ENCODE assay signal across 7 mouse cellular contexts in genomic region chr2:52425523-52425795, GRCm38 (mm10). TPM values are rescaled to one million over a fixed set of nuclear protein-coding genes. Genes with fewer than 3 reads are reported as not detected.
DNase-seq lines count a peak whose midpoint lies in the region; ATAC-seq lines count a peak whose summit lies in the region.

No protein-coding gene starts in this region.

- H3K9me3 ChIP-seq in megakaryocyte, embryonic 14.5 days: no peaks in the 10 kb centered on the region
- H3K9me3 ChIP-seq in forebrain, embryonic 14.5 days (replicated peaks; ENCODE audit: control insufficient read depth, low read length): no peaks in the 10 kb centered on the region
- H3K9me3 ChIP-seq in limb, embryonic 15.5 days: no peaks in the 10 kb centered on the region
- no peaks in the 10 kb centered on the region for H3K9me3 ChIP-seq in stomach, embryonic 15.5 days

- H3K4me2 ChIP-seq in forebrain, embryonic 14.5 days (ENCODE audit: low read length): peak overlapping the region; percentile 69
- H3K4me2 ChIP-seq in limb, embryonic 15.5 days: peak overlapping the region; percentile 74
- H3K4me2 ChIP-seq in stomach, embryonic 15.5 days: peak overlapping the region; percentile 74

- H3K27me3 ChIP-seq in megakaryocyte, embryonic 14.5 days (replicated peaks): no peaks in the 10 kb centered on the region
- H3K27me3 ChIP-seq in forebrain, embryonic 14.5 days (replicated peaks; ENCODE audit: control insufficient read depth, insufficient read depth, low read length): no peaks in the 10 kb centered on the region
- no peaks in the 10 kb centered on the region for H3K27me3 ChIP-seq in limb, embryonic 15.5 days
- H3K27me3 ChIP-seq in stomach, embryonic 15.5 days (replicated peaks): no peaks in the 10 kb centered on the region

- peaks cover 33% of the 10 kb centered on the region for H3K4me1 ChIP-seq in megakaryocyte, embryonic 14.5 days
- peaks cover 12% of the 10 kb centered on the region for H3K4me1 ChIP-seq in forebrain, embryonic 14.5 days (ENCODE audit: control insufficient read depth, insufficient read depth, low read length)
- peaks cover 22% of the 10 kb centered on the region for H3K4me1 ChIP-seq in limb, embryonic 15.5 days
- H3K4me1 ChIP-seq in stomach, embryonic 15.5 days: peaks cover 17% of the 10 kb centered on the region; the same call in 1 of the 2 replicates

- peak overlapping the region; percentile 95 for H3K9ac ChIP-seq in forebrain, embryonic 14.5 days (ENCODE audit: low read length)
- peak overlapping the region; percentile 28; the same call in 1 of the 2 replicates for H3K9ac ChIP-seq in limb, embryonic 15.5 days
- H3K9ac ChIP-seq in stomach, embryonic 15.5 days: peak overlapping the region; percentile 39; the same call in 1 of the 2 replicates

- peaks cover 4% of the 10 kb centered on the region for H3K36me3 ChIP-seq in megakaryocyte, embryonic 14.5 days (replicated peaks; ENCODE audit: low read length)
- no peaks in the 10 kb centered on the region for H3K36me3 ChIP-seq in forebrain, embryonic 14.5 days (ENCODE audit: control insufficient read depth, insufficient read depth, low read length)
- no peaks in the 10 kb centered on the region for H3K36me3 ChIP-seq in limb, embryonic 15.5 days
- H3K36me3 ChIP-seq in stomach, embryonic 15.5 days: no peaks in the 10 kb centered on the region

- 27% methylated on average over 10 of the region's 10 CpGs for WGBS in forebrain, embryonic 14.5 days
- WGBS in limb, embryonic 15.5 days: 15% methylated on average over 10 of the region's 10 CpGs
- WGBS in stomach, embryonic 15.5 days: 10% methylated on average over 10 of the region's 10 CpGs

- no peak for DNase-seq in forebrain, embryonic 14.5 days (ENCODE audit: low spot score)
- DNase-seq in ovary, adult 18-20 months (ENCODE audit: low spot score): no peak

- H3K4me3 ChIP-seq in megakaryocyte, embryonic 14.5 days (replicated peaks): peak overlapping the region; percentile 99
- peak overlapping the region; percentile 93 for H3K4me3 ChIP-seq in forebrain, embryonic 14.5 days (ENCODE audit: low read depth, low read length)
- H3K4me3 ChIP-seq in limb, embryonic 15.5 days: peak overlapping the region; percentile 96
- peak overlapping the region; percentile 96 for H3K4me3 ChIP-seq in stomach, embryonic 15.5 days (replicated peaks)

- ATAC-seq in megakaryocyte, adult 5-6 weeks (ENCODE audit: poor library complexity, severe bottlenecking): no peak
- no peak for ATAC-seq in forebrain, embryonic 14.5 days
- ATAC-seq in limb, embryonic 15.5 days (ENCODE audit: insufficient number of reproducible peaks, low FRiP score, low TSS enrichment, low read depth): no peak
- ATAC-seq in stomach, embryonic 15.5 days (ENCODE audit: insufficient read depth, low FRiP score, low read depth): no peak
- ATAC-seq in activated CD4-positive, CD25-positive, alpha-beta regulatory T cell, adult 4 months: no peak

- no peak overlapping the region for H3K27ac ChIP-seq in forebrain, embryonic 14.5 days (ENCODE audit: low read depth, low read length)
- peak overlapping the region; percentile 79 for H3K27ac ChIP-seq in limb, embryonic 15.5 days
- H3K27ac ChIP-seq in stomach, embryonic 15.5 days: peak overlapping the region; percentile 80

RNA-seq across cellular contexts. Expression of gene Arl5a, which starts 0.8 kb away (rescaled TPM):
- 3.5 and 5.2 TPM in 2 replicates for polyA plus RNA-seq in megakaryocyte, embryonic 14.5 days (2012; ENCODE audit: insufficient read depth, low replicate concordance)
- total RNA-seq in megakaryocyte, adult 5-6 weeks (2015): 38.6 and 43.8 TPM in 2 replicates
- total RNA-seq in megakaryocyte, adult 5-6 weeks (2017): 44.7 TPM in 2 replicates
- 57.6 and 59.1 TPM in 2 replicates for polyA plus RNA-seq in forebrain, embryonic 14.5 days (2014; fragmentation: Nextera tagmentation; extraction: Ambion mirVana)
- polyA plus RNA-seq in limb, embryonic 15.5 days (2015; fragmentation: Nextera tagmentation; extraction: Ambion mirVana): 35.6 and 42.3 TPM in 2 replicates
- polyA plus RNA-seq in stomach, embryonic 15.5 days (2015; fragmentation: Nextera tagmentation; extraction: Ambion mirVana): 35.9 and 37.1 TPM in 2 replicates
- polyA plus RNA-seq in activated CD4-positive, CD25-positive, alpha-beta regulatory T cell, adult 4 months (2017; shearing (Covaris generic)): 10 to 100 TPM; 23.6 to 34.3 TPM

RNA-seq across cellular contexts. Expression of gene Neb, which starts 47.2 kb away (rescaled TPM):
- 0.07 TPM in 1 of 2 replicates, not detected in the other for polyA plus RNA-seq in megakaryocyte, embryonic 14.5 days (2012; ENCODE audit: insufficient read depth, low replicate concordance)
- total RNA-seq in megakaryocyte, adult 5-6 weeks (2015): 0.91 TPM in 1 of 2 replicates, not detected in the other
- 0.07 and 0.33 TPM in 2 replicates for total RNA-seq in megakaryocyte, adult 5-6 weeks (2017)
- 3.6 and 5.6 TPM in 2 replicates for polyA plus RNA-seq in forebrain, embryonic 14.5 days (2014; fragmentation: Nextera tagmentation; extraction: Ambion mirVana)
- polyA plus RNA-seq in limb, embryonic 15.5 days (2015; fragmentation: Nextera tagmentation; extraction: Ambion mirVana): 99.9 and 271 TPM in 2 replicates
- 1.4 and 4.3 TPM in 2 replicates for polyA plus RNA-seq in stomach, embryonic 15.5 days (2015; fragmentation: Nextera tagmentation; extraction: Ambion mirVana)
- polyA plus RNA-seq in activated CD4-positive, CD25-positive, alpha-beta regulatory T cell, adult 4 months (2017; shearing (Covaris generic)): 10 to 100 TPM; 24.7 to 38.1 TPM

Comparison
In these comparisons a context has a peak if more than half of its experiments do, and no peak if none do; other contexts are left out.
1. H3K9ac ChIP-seq: peak in every context shown above with its lines; median percentile 95 in forebrain, embryonic 14.5 days; 39 in stomach, embryonic 15.5 days; 28 in limb, embryonic 15.5 days.